Mouse (Mus musculus): Measurements from ENCODE around the gene Abcd1. TPM values are rescaled to one million over a fixed set of nuclear protein-coding genes. Genes with fewer than 3 reads are reported as not detected.

The Abcd1 gene
- total RNA-seq (2012; rRNA removed): 4.2 and 5.0 TPM in 2 replicates

DNA sequence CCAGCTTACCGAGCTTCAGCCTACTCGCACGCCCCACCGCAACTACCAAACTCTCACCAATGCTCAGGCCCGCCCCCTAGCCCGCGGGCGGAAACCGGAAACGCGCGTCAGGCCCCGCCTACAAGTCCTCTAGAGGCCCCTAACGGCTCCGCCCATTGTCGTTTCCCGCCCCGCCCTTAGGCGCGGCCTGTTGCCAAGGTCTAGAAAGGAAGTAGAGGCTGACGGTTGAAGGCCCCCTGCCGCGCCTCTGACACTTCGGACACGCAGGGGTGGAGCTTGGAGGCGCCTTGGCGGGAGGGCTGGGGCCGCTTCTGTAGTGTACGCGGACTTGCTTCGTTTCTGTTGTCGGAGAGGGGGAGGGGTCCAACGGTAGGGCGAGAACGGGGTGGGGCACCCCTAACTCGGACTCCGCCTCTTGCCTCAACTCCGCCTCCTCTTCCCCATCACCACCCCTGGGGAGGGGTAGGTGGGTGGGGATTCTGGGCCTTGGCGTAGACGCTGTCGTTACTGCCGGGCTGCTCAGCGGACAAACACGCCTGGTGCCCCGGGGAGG lies at the start of gene Abcd1, which contains the start of gene Bcap31:
Gene Abcd1 (plus strand): TSS at position 489 of the 553 bp plus-strand sequence.
Gene Bcap31 (minus strand): TSS at position 67 of the 553 bp plus-strand sequence.
- H3K9ac ChIP-seq (ENCODE audit: insufficient read depth, low read depth, low read length, poor library complexity, severe bottlenecking): peak within 1 kb of the TSS; percentile 89
- peak; percentile 97 for DNase-seq (ENCODE audit: low read depth, low spot score)
- no peak for TF ChIP-seq ZC3H11A (IDR thresholded peaks at IDR 0.05; ENCODE audit: borderline replicate concordance, low read depth, low read length)
- no peak for TF ChIP-seq MAFK (IDR thresholded peaks at IDR 0.05; ENCODE audit: insufficient read depth, low read depth, low read length)
- no peak for TF ChIP-seq ZNF384 (IDR thresholded peaks at IDR 0.05; ENCODE audit: low read depth, low read length)
- no peak for TF ChIP-seq CHD2 (IDR thresholded peaks at IDR 0.05; ENCODE audit: low read depth, low read length)
- TF ChIP-seq HCFC1 (IDR thresholded peaks at IDR 0.05; ENCODE audit: borderline replicate concordance, insufficient read depth, low read length): no peak
- no peaks in the 10 kb centered on the region for H3K9me3 ChIP-seq (ENCODE audit: control insufficient read depth, insufficient read depth, low read depth, low read length)
- in situ Hi-C loops (cut with MboI; ENCODE audit: low sequenced_read_pairs in 2 of 2, unreplicated experiment in 2 of 2): no loop called here
- peak within 1 kb of the TSS; percentile 51 for H3K27ac ChIP-seq (ENCODE audit: insufficient read depth, low read depth, low read length, poor library complexity, severe bottlenecking)
- peaks cover 2 to 14% of the 10 kb centered on the region in 2 experiments; a peak in 2 of 4 replicates for H3K4me1 ChIP-seq (ENCODE audit: control insufficient read depth in 2 of 2, insufficient read depth in 2 of 2, low read length in 2 of 2, poor library complexity in 1 of 2)
- peak within 1 kb of the TSS; percentile 69 to 73 for H3K4me3 ChIP-seq (ENCODE audit: insufficient read depth in 1 of 2, low read depth in 1 of 2, low read length in 2 of 2, poor library complexity in 1 of 2, severe bottlenecking in 1 of 2)
- peaks cover 4% of the 10 kb centered on the region for H3K36me3 ChIP-seq (ENCODE audit: control insufficient read depth, insufficient read depth, low read length, poor library complexity, severe bottlenecking)

- in situ Hi-C loops (cut with MboI; ENCODE audit: low sequenced_read_pairs in 2 of 2, unreplicated experiment in 2 of 2): loop anchor here in 1 of 2 experiments (25.0 kb wide), 1 partner anchor 635 kb away; the partner anchor contains the start of gene Pnma5
Observed at GRCm38 (mm10) chrX:73672031-73672431, 44.4 kb upstream of the Abcd1 start.

GRCm38 (mm10) chrX:73672879-73673618 lies 43.3 kb upstream of the Abcd1 start, which contains the start of gene Slc6a8:
Slc6a8 (plus strand) TSS chrX:73673150.
- in situ Hi-C loops (cut with MboI; ENCODE audit: low sequenced_read_pairs in 2 of 2, unreplicated experiment in 2 of 2): loop anchor here in 1 of 2 experiments (25.0 kb wide), 1 partner anchor 636 kb away; the partner anchor contains the start of gene Pnma5
- H3K9ac ChIP-seq (ENCODE audit: insufficient read depth, low read depth, low read length, poor library complexity, severe bottlenecking): peak within 1 kb of the TSS; percentile 86
- peaks cover 22% of the 10 kb centered on the region for H3K36me3 ChIP-seq (ENCODE audit: control insufficient read depth, insufficient read depth, low read length, poor library complexity, severe bottlenecking)
- no peak within 1 kb of the TSS; the same call in 1 of the 2 replicates for H3K27ac ChIP-seq (ENCODE audit: insufficient read depth, low read depth, low read length, poor library complexity, severe bottlenecking)
- H3K4me1 ChIP-seq (ENCODE audit: control insufficient read depth in 2 of 2, insufficient read depth in 2 of 2, low read length in 2 of 2, poor library complexity in 1 of 2): peaks cover 0 to 8% of the 10 kb centered on the region in 2 experiments; a peak in 1 of 4 replicates
- TF ChIP-seq MAFK (IDR thresholded peaks at IDR 0.05; ENCODE audit: insufficient read depth, low read depth, low read length): no peak
- no peak for TF ChIP-seq ZNF384 (IDR thresholded peaks at IDR 0.05; ENCODE audit: low read depth, low read length)
- no peak for TF ChIP-seq CHD2 (IDR thresholded peaks at IDR 0.05; ENCODE audit: low read depth, low read length)
- TF ChIP-seq ZC3H11A (IDR thresholded peaks at IDR 0.05; ENCODE audit: borderline replicate concordance, low read depth, low read length): no peak
- no peak for TF ChIP-seq HCFC1 (IDR thresholded peaks at IDR 0.05; ENCODE audit: borderline replicate concordance, insufficient read depth, low read length)
- peak within 1 kb of the TSS; percentile 67 to 91 for H3K4me3 ChIP-seq (ENCODE audit: insufficient read depth in 1 of 2, low read depth in 1 of 2, low read length in 2 of 2, poor library complexity in 1 of 2, severe bottlenecking in 1 of 2)
- DNase-seq (ENCODE audit: low read depth, low spot score): peak; percentile 34
- no peaks in the 10 kb centered on the region for H3K9me3 ChIP-seq (ENCODE audit: control insufficient read depth, insufficient read depth, low read depth, low read length)

More at GRCm38 (mm10) chrX:73672031-73672431, 44.4 kb upstream of the Abcd1 start:
- H3K4me1 ChIP-seq (ENCODE audit: control insufficient read depth in 2 of 2, insufficient read depth in 2 of 2, low read length in 2 of 2, poor library complexity in 1 of 2): peaks cover 0 to 8% of the 10 kb centered on the region in 2 experiments; a peak in 1 of 4 replicates
- H3K9ac ChIP-seq (ENCODE audit: insufficient read depth, low read depth, low read length, poor library complexity, severe bottlenecking): 0 out of 2 replicates have a peak overlapping the region, but pooled peaks have one; percentile 43
- H3K36me3 ChIP-seq (ENCODE audit: control insufficient read depth, insufficient read depth, low read length, poor library complexity, severe bottlenecking): peaks cover 14% of the 10 kb centered on the region
- H3K9me3 ChIP-seq (ENCODE audit: control insufficient read depth, insufficient read depth, low read depth, low read length): no peaks in the 10 kb centered on the region
- DNase-seq (ENCODE audit: low read depth, low spot score): peak; percentile 68
- no peak overlapping the region; the same call in 1 of the 2 replicates for H3K27ac ChIP-seq (ENCODE audit: insufficient read depth, low read depth, low read length, poor library complexity, severe bottlenecking)
- TF ChIP-seq ZNF384 (IDR thresholded peaks at IDR 0.05; ENCODE audit: low read depth, low read length) (no peak), HCFC1 (IDR thresholded peaks at IDR 0.05; ENCODE audit: borderline replicate concordance, insufficient read depth, low read length) (no peak), MAFK (IDR thresholded peaks at IDR 0.05; ENCODE audit: insufficient read depth, low read depth, low read length) (no peak), ZC3H11A (IDR thresholded peaks at IDR 0.05; ENCODE audit: borderline replicate concordance, low read depth, low read length) (no peak), CHD2 (IDR thresholded peaks at IDR 0.05; ENCODE audit: low read depth, low read length) (no peak)
- H3K4me3 ChIP-seq (ENCODE audit: insufficient read depth in 1 of 2, low read depth in 1 of 2, low read length in 2 of 2, poor library complexity in 1 of 2, severe bottlenecking in 1 of 2): peak overlapping the region in 1 of 2 experiments; percentile 67; a peak in 3 of 4 replicates

DNA sequence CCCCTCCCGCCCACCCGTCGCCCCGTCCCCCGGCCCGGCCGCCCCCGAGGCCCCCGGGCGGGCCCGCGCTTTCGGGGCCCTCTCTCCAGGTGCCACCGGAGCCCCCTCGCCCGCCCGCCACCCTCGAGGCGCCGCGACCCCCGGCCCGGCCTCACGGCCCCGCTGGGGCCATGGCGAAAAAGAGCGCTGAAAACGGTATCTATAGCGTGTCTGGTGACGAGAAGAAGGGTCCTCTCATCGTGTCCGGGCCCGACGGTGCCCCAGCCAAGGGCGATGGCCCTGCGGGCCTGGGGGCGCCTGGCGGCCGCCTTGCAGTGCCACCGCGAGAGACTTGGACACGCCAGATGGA lies 42.8 kb upstream of the Abcd1 start:
- H3K4me1 ChIP-seq (ENCODE audit: control insufficient read depth in 2 of 2, insufficient read depth in 2 of 2, low read length in 2 of 2, poor library complexity in 1 of 2): peaks cover 0 to 8% of the 10 kb centered on the region in 2 experiments; a peak in 1 of 4 replicates
- H3K27ac ChIP-seq (ENCODE audit: insufficient read depth, low read depth, low read length, poor library complexity, severe bottlenecking): no peak overlapping the region
- H3K9ac ChIP-seq (ENCODE audit: insufficient read depth, low read depth, low read length, poor library complexity, severe bottlenecking): peak overlapping the region; percentile 79
- H3K9me3 ChIP-seq (ENCODE audit: control insufficient read depth, insufficient read depth, low read depth, low read length): no peaks in the 10 kb centered on the region
- TF ChIP-seq CHD2 (IDR thresholded peaks at IDR 0.05; ENCODE audit: low read depth, low read length): no peak
- no peak for TF ChIP-seq MAFK (IDR thresholded peaks at IDR 0.05; ENCODE audit: insufficient read depth, low read depth, low read length)
- TF ChIP-seq HCFC1 (IDR thresholded peaks at IDR 0.05; ENCODE audit: borderline replicate concordance, insufficient read depth, low read length): no peak
- no peak for TF ChIP-seq ZC3H11A (IDR thresholded peaks at IDR 0.05; ENCODE audit: borderline replicate concordance, low read depth, low read length)
- no peak for TF ChIP-seq ZNF384 (IDR thresholded peaks at IDR 0.05; ENCODE audit: low read depth, low read length)
- no peak for DNase-seq (ENCODE audit: low read depth, low spot score)
- H3K36me3 ChIP-seq (ENCODE audit: control insufficient read depth, insufficient read depth, low read length, poor library complexity, severe bottlenecking): peaks cover 22% of the 10 kb centered on the region
- in situ Hi-C loops (cut with MboI; ENCODE audit: low sequenced_read_pairs in 2 of 2, unreplicated experiment in 2 of 2): loop anchor here in 1 of 2 experiments (25.0 kb wide), 1 partner anchor 636 kb away; the partner anchor contains the start of gene Pnma5
- peak overlapping the region; percentile 66 to 91 for H3K4me3 ChIP-seq (ENCODE audit: insufficient read depth in 1 of 2, low read depth in 1 of 2, low read length in 2 of 2, poor library complexity in 1 of 2, severe bottlenecking in 1 of 2)

Data from ES-E14 (cell line).